Mouse (Mus musculus) heart, postnatal 0 days (tissue): ENCODE results near the gene Vgll4.

Experiments
- CTCF ChIP-seq: IDR thresholded peaks from 2 replicates; pipeline ENCODE4 v1.5.1; 2016; ENCODE audit warnings: antibody characterized with exemption, control low read depth, low read depth
- EP300 ChIP-seq: IDR thresholded peaks from 2 replicates; pipeline ENCODE4 v1.6.1; 2016; ENCODE audit warnings: antibody characterized with exemption, low read depth

DNA sequence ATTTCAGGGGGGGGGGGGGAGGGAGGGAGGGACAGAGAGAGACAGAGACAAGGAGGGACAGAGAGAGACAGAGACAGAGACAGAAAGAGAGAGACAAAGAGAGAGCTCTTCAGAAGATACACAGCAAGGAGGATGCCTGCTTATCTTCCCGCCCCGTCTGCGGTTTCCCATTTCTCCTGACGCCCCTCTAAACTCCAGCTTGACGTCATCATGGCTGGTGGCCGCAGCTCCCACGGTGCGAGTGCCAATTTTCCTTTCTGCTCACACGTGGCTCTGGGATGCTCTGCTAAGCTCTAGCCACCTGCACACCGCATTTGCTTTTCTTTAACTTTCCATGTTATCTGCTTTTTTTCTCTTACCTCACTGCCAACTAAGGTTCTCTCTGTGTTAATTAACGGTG, 151.8 kb downstream of the Vgll4 start:
- no peak for TF ChIP-seq EP300
- TF ChIP-seq CTCF = no peak
